Mouse (Mus musculus) small intestine, adult 2 months (tissue): ENCODE data around the gene Rgs7bp.

ENCODE experiments used
- CTCF ChIP-seq: fragments of 200-500 bp; IDR thresholded peaks from 2 replicates; pipeline ENCODE4 v1.5.1; 2012; ENCODE audit warnings: low read depth, mild to moderate bottlenecking, control low read depth, inconsistent platforms, low read length, moderate library complexity, mixed read lengths; ENCODE audit not compliant: insufficient replicate concordance, insufficient read length; ENCODE audit errors: extremely low read depth
- POLR2A ChIP-seq: fragments of 200-500 bp; IDR thresholded peaks from 2 replicates; pipeline ENCODE4 v1.6.1; 2012; ENCODE audit warnings: low read depth, mild to moderate bottlenecking, control low read depth, inconsistent platforms, low read length, moderate library complexity

- TF ChIP-seq CTCF = no peak
- TF ChIP-seq POLR2A = no peak
These were observed 38.9 kb downstream of the Rgs7bp start for GRCm38 (mm10) chr13:105015710-105016404.
